Mouse (Mus musculus) intestine, postnatal 0 days (tissue): ENCODE data around the gene Spata13. TPM values are rescaled to one million over a fixed set of nuclear protein-coding genes. Genes with fewer than 3 reads are reported as not detected.

Experiments
- ATAC-seq: fragments of 200-750 bp; cut with Nextera tagmentation; 2 replicates; pipeline ENCODE4 v1.8.0; 2017; ENCODE audit warnings: mild to moderate bottlenecking, moderate TSS enrichment, moderate library complexity
- H3K27ac ChIP-seq: fragments of 300-500 bp; sonication (generic); 2 replicates; pipeline ENCODE4 v1.5.1; 2014; ENCODE audit warnings: mild to moderate bottlenecking, low read depth, low read length, moderate library complexity
- H3K27me3 ChIP-seq: fragments of 300-500 bp; sonication (generic); replicated peaks from 2 replicates; pipeline ENCODE4 v1.6.1; 2014; ENCODE audit warnings: low read length, mixed read lengths; ENCODE audit not compliant: control insufficient read depth, insufficient read depth
- H3K36me3 ChIP-seq: fragments of 300-500 bp; sonication (generic); 2 replicates; pipeline ENCODE4 v1.6.1; 2014; ENCODE audit warnings: mild to moderate bottlenecking, moderate library complexity; ENCODE audit not compliant: control insufficient read depth, insufficient read depth
- H3K4me1 ChIP-seq: fragments of 300-500 bp; sonication (generic); replicated peaks from 2 replicates; pipeline ENCODE4 v1.6.1; 2014; ENCODE audit warnings: antibody characterized with exemption, low read length, mixed read lengths; ENCODE audit not compliant: control insufficient read depth, insufficient read depth
- H3K4me2 ChIP-seq: fragments of 300-500 bp; sonication (generic); replicated peaks from 2 replicates; pipeline ENCODE4 v1.6.1; 2014; ENCODE audit warnings: low read depth, mild to moderate bottlenecking, moderate library complexity
- H3K4me3 ChIP-seq: fragments of 300-500 bp; sonication (generic); 2 replicates; pipeline ENCODE4 v1.5.1; 2014; ENCODE audit warnings: low read depth, low read length
- H3K9ac ChIP-seq: fragments of 300-500 bp; sonication (generic); 2 replicates; pipeline ENCODE4 v1.6.1; 2014; ENCODE audit warnings: mild to moderate bottlenecking, low read depth, low read length
- H3K9me3 ChIP-seq: fragments of 300-500 bp; sonication (generic); 2 replicates; pipeline ENCODE4 v1.6.1; 2016; ENCODE audit warnings: mixed run types; ENCODE audit not compliant: control insufficient read depth
- CTCF ChIP-seq: sonication (generic); IDR thresholded peaks from 2 replicates; pipeline ENCODE4 v1.5.1; 2016; ENCODE audit warnings: low read depth, mild to moderate bottlenecking, control low read depth, antibody characterized with exemption, moderate library complexity
- WGBS: fragments of 180-500 bp; shearing (Covaris S2); extraction: QIAGEN DNeasy Blood & Tissue Kit; methylation state at CpG from one replicate; pipeline ENCODE4 v1.1.7; 2014; 5-methylcytosine and 5-hydroxymethylcytosine counted together
- polyA plus RNA-seq: library from polyadenylated mRNA; unstranded; fragments of >200 nt; fragmentation: Nextera tagmentation; extraction: Ambion mirVana; gene quantifications from 2 replicates; pipeline ENCODE4 v1.2.1, GENCODE M21; 2015

Spata13 gene
- polyA plus RNA-seq, 1 experiment from 2014 or later = 10.2 TPM

- Histone ChIP-seq H3K4me3 (no peak overlapping the region), H3K27me3 (no peaks in the 10 kb centered on the region), H3K27ac (no peak overlapping the region), H3K9me3 (no peaks in the 10 kb centered on the region), H3K9ac (no peak overlapping the region), H3K36me3 (no peaks in the 10 kb centered on the region), H3K4me1 (no peaks in the 10 kb centered on the region; the same call in 1 of the 2 replicates), H3K4me2 (no peak overlapping the region)
- WGBS = 52% methylated on average over 15 of the region's 15 CpGs
- ATAC-seq = 0 out of 2 replicates have a peak, but pooled peaks have one; percentile 43
- no peak for TF ChIP-seq CTCF
Observed at GRCm38 (mm10) chr14:60655941-60656700, 22.3 kb downstream of the Spata13 start.

- Histone ChIP-seq H3K4me3 (no peak overlapping the region), H3K36me3 (no peaks in the 10 kb centered on the region), H3K9ac (no peak overlapping the region), H3K27me3 (no peaks in the 10 kb centered on the region), H3K9me3 (no peaks in the 10 kb centered on the region), H3K4me1 (no peaks in the 10 kb centered on the region; the same call in 1 of the 2 replicates), H3K27ac (no peak overlapping the region), H3K4me2 (no peak overlapping the region)
- TF ChIP-seq CTCF = no peak
- ATAC-seq = no peak
- 79% methylated on average over 11 of the region's 11 CpGs for WGBS
Observed at GRCm38 (mm10) chr14:60656701-60657085, 22.9 kb downstream of the Spata13 start.

- Histone ChIP-seq H3K9ac (no peak overlapping the region), H3K4me3 (no peak overlapping the region), H3K4me2 (no peak overlapping the region), H3K4me1 (no peaks in the 10 kb centered on the region; the same call in 1 of the 2 replicates), H3K27ac (no peak overlapping the region), H3K9me3 (no peaks in the 10 kb centered on the region), H3K36me3 (no peaks in the 10 kb centered on the region), H3K27me3 (no peaks in the 10 kb centered on the region)
- no peak for TF ChIP-seq CTCF
- WGBS = 74% methylated on average over 2 of the region's 2 CpGs
- no peak for ATAC-seq
Observed at GRCm38 (mm10) chr14:60657891-60658290, 24.1 kb downstream of the Spata13 start.

GRCm38 (mm10) chr14:60659498-60659897 lies 25.7 kb downstream of the Spata13 start:
- Histone ChIP-seq H3K4me3 (no peak overlapping the region), H3K9ac (no peak overlapping the region), H3K36me3 (no peaks in the 10 kb centered on the region), H3K27me3 (no peaks in the 10 kb centered on the region), H3K4me2 (no peak overlapping the region), H3K27ac (no peak overlapping the region), H3K9me3 (no peaks in the 10 kb centered on the region), H3K4me1 (no peaks in the 10 kb centered on the region; the same call in 1 of the 2 replicates)
- ATAC-seq = no peak
- WGBS = 73% methylated on average over 8 of the region's 8 CpGs
- no peak for TF ChIP-seq CTCF

GRCm38 (mm10) chr14:60660591-60660990 lies 26.8 kb downstream of the Spata13 start:
- 93% methylated on average over 8 of the region's 8 CpGs for WGBS
- no peak for ATAC-seq
- no peaks in the 10 kb centered on the region; the same call in 1 of the 2 replicates for H3K4me1 ChIP-seq
- H3K4me3 ChIP-seq = no peak overlapping the region
- no peak overlapping the region for H3K4me2 ChIP-seq
- no peaks in the 10 kb centered on the region for H3K36me3 ChIP-seq
- TF ChIP-seq CTCF = no peak
- no peaks in the 10 kb centered on the region for H3K27me3 ChIP-seq
- no peak overlapping the region for H3K27ac ChIP-seq
- no peak overlapping the region for H3K9ac ChIP-seq
- H3K9me3 ChIP-seq = no peaks in the 10 kb centered on the region

GRCm38 (mm10) chr14:60661281-60661680 lies 27.5 kb downstream of the Spata13 start:
- Histone ChIP-seq H3K27me3 (no peaks in the 10 kb centered on the region), H3K9me3 (no peaks in the 10 kb centered on the region), H3K4me2 (no peak overlapping the region), H3K9ac (no peak overlapping the region), H3K4me1 (no peaks in the 10 kb centered on the region; the same call in 1 of the 2 replicates), H3K4me3 (no peak overlapping the region), H3K27ac (no peak overlapping the region), H3K36me3 (no peaks in the 10 kb centered on the region)
- no peak for TF ChIP-seq CTCF
- 92% methylated on average over 5 of the region's 5 CpGs for WGBS
- ATAC-seq = no peak
